Mouse (Mus musculus): ENCODE data around the gene Hist1h2af. TPM values are rescaled to one million over a fixed set of nuclear protein-coding genes. Genes with fewer than 3 reads are reported as not detected.
"Not testable (repeated sequence)": the region's sequence is repeated elsewhere in the genome, so short reads cannot be mapped to it uniquely, and the experiment has no call there.

Hist1h2af gene
- polyA plus RNA-seq, 1 experiment from 2014 or later, result 3.3 TPM

DNA sequence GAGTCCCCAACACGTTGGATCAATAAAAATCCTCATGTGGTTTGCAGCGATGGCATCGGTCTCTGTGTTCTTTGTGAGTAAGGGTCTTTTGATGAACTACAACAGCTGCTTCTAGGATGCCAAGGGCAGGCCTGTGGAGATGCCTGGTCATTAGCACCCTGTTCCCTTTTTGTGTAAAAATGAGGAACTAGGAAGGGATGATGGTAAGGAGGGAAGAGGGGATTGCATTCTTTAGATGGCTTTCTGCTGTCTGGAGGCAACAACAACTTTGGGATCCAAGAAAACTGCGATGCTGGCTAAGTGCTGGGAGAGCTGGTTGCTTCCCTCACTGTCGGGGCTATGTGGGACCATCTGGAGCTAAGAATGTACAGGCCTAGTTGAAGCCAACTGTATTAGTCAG is 4.5 kb downstream of the Hist1h2af start:
- Histone ChIP-seq H3K4me1 (replicated peaks; ENCODE audit: control insufficient read depth, insufficient read depth, low read length) (peaks cover 11% of the 10 kb centered on the region), H3K9me3 (ENCODE audit: control insufficient read depth, low read length) (no peaks in the 10 kb centered on the region), H3K4me2 (replicated peaks) (no peak overlapping the region), H3K36me3 (replicated peaks; ENCODE audit: control insufficient read depth, insufficient read depth) (no peaks in the 10 kb centered on the region), H3K9ac (no peak overlapping the region), H3K4me3 (replicated peaks; ENCODE audit: low read length) (no peak overlapping the region), H3K27ac (no peak overlapping the region), H3K27me3 (ENCODE audit: control insufficient read depth, insufficient read depth, low read length) (no peaks in the 10 kb centered on the region)
- WGBS, result 77% methylated on average over 5 of the region's 5 CpGs
- ATAC-seq (ENCODE audit: low FRiP score) (no peak), DNase-seq (ENCODE audit: low spot score) (no peak)

DNA sequence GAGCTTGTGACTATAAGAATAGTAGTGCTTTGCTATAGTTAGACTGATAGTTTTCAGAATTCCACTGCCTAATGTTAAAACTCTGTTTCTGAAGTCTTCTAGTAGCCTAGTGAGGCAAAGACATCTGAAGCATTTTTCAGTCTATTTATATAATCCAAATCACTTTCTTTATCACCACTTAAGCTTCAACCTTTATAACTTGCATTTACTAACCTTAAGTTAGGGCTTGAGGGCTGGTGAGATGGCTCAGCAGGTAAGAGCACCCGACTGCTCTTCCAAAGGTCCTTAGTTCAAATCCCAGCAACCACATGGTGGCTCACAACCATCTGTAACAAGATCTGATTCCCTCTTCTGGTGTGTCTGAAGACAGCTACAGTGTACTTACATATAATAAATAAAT is 6.1 kb downstream of the Hist1h2af start:
- not testable (repeated sequence) for H3K4me3 ChIP-seq (replicated peaks; ENCODE audit: low read length); H3K27me3 ChIP-seq (ENCODE audit: control insufficient read depth, insufficient read depth, low read length); H3K4me2 ChIP-seq (replicated peaks); H3K36me3 ChIP-seq (replicated peaks; ENCODE audit: control insufficient read depth, insufficient read depth); H3K9me3 ChIP-seq (ENCODE audit: control insufficient read depth, low read length); H3K4me1 ChIP-seq (replicated peaks; ENCODE audit: control insufficient read depth, insufficient read depth, low read length); ATAC-seq (ENCODE audit: low FRiP score); DNase-seq (ENCODE audit: low spot score); H3K9ac ChIP-seq; H3K27ac ChIP-seq
- WGBS, result 78% methylated on average over 1 of the region's 1 CpGs

DNA sequence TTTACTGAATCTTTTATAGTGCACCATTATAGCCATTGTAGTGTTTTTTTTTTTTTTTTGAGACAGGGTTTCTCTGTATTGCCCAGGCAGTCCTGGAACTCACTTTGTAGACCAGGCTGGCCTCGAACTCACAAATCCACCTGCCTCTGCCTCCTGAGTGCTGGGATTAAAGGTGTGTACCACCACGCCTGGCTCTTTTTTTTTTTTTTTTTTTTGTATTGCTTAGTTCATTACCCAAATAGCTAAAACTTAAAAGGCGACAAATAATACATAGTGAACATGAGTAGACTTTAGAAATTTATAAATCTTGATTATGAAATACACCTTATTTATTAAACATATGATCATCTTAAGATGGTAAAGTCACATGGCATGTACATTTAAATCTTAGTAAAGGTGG is 7.8 kb downstream of the Hist1h2af start:
- no peak overlapping the region for H3K27ac ChIP-seq
- ATAC-seq (ENCODE audit: low FRiP score) (no peak), DNase-seq (ENCODE audit: low spot score) (no peak)
- H3K36me3 ChIP-seq (replicated peaks; ENCODE audit: control insufficient read depth, insufficient read depth), result no peaks in the 10 kb centered on the region
- H3K27me3 ChIP-seq (ENCODE audit: control insufficient read depth, insufficient read depth, low read length), result no peaks in the 10 kb centered on the region
- no peak overlapping the region for H3K9ac ChIP-seq
- no peaks in the 10 kb centered on the region for H3K9me3 ChIP-seq (ENCODE audit: control insufficient read depth, low read length)
- 0 out of 2 replicates have a peak, but pooled peaks cover 6% of the 10 kb centered on the region for H3K4me1 ChIP-seq (replicated peaks; ENCODE audit: control insufficient read depth, insufficient read depth, low read length)
- H3K4me2 ChIP-seq (replicated peaks), result no peak overlapping the region
- H3K4me3 ChIP-seq (replicated peaks; ENCODE audit: low read length), result no peak overlapping the region
- 87% methylated on average over 3 of the region's 3 CpGs for WGBS

DNA sequence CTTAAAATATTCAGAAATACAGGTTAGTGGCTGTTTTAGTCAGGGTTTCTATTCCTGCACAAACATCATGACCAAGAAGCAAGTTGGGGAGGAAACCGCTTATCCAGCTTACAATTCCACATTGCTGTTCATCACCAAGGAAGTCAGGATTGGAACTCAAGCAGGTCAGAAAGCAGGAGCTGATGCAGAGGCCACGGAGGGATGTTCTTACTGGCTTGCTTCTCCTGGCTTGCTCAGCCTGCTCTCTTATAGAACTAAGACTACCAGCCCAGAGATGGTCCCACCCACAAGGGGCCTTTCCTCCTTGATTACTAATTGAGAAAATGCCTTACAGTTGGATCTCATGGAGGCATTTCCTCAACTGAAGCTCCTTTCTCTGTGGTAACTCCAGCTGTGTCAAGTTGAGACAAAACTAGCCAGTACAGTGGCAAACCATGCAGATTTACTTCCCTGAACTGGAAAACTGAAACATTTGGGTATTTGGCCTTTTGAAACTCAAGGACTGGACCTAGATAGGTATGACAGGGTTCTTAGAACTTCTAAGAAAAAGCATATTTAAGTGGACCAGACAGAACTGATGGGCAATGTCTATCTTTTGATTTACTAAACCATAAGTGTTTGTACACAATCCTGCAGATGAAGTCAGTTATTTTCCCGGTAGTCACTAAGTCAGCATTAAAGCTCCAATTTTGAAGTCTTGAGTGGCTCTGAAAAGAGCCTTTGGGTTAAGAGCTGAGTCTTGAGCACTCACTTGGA is 8.7 kb downstream of the Hist1h2af start:
- Histone ChIP-seq H3K9ac (peak overlapping the region; percentile 56), H3K4me3 (replicated peaks; ENCODE audit: low read length) (peak overlapping the region; percentile 44), H3K4me2 (replicated peaks) (peak overlapping the region; percentile 82)
- H3K27ac ChIP-seq; H3K27me3 ChIP-seq (ENCODE audit: control insufficient read depth, insufficient read depth, low read length); DNase-seq (ENCODE audit: low spot score); ATAC-seq (ENCODE audit: low FRiP score); H3K4me1 ChIP-seq (replicated peaks; ENCODE audit: control insufficient read depth, insufficient read depth, low read length); H3K9me3 ChIP-seq (ENCODE audit: control insufficient read depth, low read length); H3K36me3 ChIP-seq (replicated peaks; ENCODE audit: control insufficient read depth, insufficient read depth): not testable (repeated sequence)
- 6% methylated on average over 3 of the region's 3 CpGs for WGBS

DNA sequence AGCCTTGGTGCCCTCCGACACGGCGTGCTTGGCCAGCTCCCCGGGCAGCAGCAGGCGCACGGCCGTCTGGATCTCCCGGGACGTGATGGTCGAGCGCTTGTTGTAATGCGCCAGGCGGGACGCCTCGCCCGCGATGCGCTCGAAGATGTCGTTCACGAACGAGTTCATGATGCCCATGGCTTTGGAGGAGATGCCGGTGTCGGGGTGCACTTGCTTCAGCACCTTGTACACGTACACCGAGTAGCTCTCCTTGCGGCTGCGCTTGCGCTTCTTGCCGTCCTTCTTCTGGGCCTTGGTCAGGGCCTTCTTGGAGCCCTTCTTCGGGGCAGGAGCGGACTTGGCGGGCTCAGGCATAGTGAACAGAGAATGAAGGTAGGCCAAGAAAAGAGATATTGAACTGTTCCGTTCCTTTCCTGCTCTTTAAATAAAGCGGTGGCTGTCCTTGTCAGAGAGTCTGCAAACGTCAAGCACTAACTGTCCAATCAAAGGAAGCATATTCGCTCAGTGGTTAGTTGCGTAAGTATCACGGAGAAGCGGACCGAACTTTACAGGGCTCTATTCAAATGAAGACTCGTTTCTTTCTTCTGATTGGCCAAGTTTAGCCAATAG is 9.4 kb downstream of the Hist1h2af start, which contains the start of gene Hist1h2bh:
Gene Hist1h2bh, minus strand, starts transcription at position 394 of the 609 bp plus-strand sequence.
- WGBS, result under 1% methylated on average over 24 of the region's 42 CpGs
- not testable (repeated sequence) for H3K9me3 ChIP-seq (ENCODE audit: control insufficient read depth, low read length); H3K4me1 ChIP-seq (replicated peaks; ENCODE audit: control insufficient read depth, insufficient read depth, low read length); H3K27me3 ChIP-seq (ENCODE audit: control insufficient read depth, insufficient read depth, low read length); H3K36me3 ChIP-seq (replicated peaks; ENCODE audit: control insufficient read depth, insufficient read depth)
- DNase-seq (ENCODE audit: low spot score) (peak; percentile 79), ATAC-seq (ENCODE audit: low FRiP score) (peak; percentile 91)
- Histone ChIP-seq H3K27ac (peak within 1 kb of the TSS; percentile 86; the same call in 1 of the 2 replicates), H3K4me2 (replicated peaks) (peak within 1 kb of the TSS; percentile 82), H3K9ac (peak within 1 kb of the TSS; percentile 56), H3K4me3 (replicated peaks; ENCODE audit: low read length) (peak within 1 kb of the TSS; percentile 44)

DNA sequence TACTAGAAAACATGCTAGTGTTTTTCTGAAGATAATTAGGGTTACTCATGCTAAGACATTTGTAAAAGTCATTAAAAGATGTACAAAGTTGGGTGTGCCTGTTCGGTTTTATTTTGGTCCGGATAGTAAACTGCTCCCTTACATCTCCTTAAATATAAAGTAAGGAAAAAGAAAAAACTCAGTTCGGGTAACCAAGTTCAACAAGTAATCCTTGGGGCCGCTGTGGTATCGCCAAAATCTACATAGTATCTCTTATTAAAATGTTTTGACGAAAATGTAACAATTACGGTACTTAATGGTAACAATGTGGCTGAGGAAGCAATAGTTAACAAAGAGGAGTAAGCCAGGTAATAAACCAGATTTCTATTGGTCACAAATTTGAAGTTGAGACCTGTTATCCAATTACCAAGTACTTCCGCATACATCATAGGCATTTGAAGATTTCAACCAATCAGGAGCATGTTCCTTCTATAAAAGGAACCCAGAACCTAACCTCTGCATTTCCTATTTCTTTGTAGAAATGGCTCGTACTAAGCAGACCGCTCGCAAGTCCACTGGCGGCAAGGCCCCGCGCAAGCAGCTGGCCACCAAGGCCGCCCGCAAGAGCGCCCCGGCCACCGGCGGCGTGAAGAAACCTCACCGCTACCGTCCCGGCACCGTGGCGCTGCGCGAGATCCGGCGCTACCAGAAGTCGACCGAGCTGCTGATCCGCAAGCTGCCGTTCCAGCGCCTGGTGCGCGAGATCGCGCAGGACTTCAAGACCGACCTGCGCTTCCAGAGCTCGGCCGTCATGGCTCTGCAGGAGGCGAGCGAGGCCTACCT is 10.5 kb downstream of the Hist1h2af start, which contains the start of gene Hist1h3f:
Gene Hist1h3f, plus strand, starts transcription at position 88 of the 822 bp plus-strand sequence.
- under 1% methylated on average over 22 of the region's 45 CpGs for WGBS
- peak; percentile 98 for DNase-seq (ENCODE audit: low spot score)
- ATAC-seq (ENCODE audit: low FRiP score), result peak; percentile 95

DNA sequence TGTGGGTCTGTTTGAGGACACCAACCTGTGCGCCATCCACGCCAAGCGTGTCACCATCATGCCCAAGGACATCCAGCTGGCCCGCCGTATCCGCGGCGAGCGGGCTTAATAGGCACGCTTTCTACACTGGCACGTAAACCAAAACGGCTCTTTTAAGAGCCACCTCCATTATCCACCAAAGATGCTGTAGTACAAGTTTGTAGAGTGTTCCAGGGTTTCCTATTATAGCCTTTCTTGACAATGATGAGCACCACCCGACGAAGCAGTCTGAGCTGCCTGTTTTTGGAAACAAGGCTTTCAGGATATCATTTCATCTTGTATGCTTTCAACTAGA is 11.0 kb downstream of the Hist1h2af start:
- H3K9me3 ChIP-seq (ENCODE audit: control insufficient read depth, low read length); H3K4me1 ChIP-seq (replicated peaks; ENCODE audit: control insufficient read depth, insufficient read depth, low read length); H3K36me3 ChIP-seq (replicated peaks; ENCODE audit: control insufficient read depth, insufficient read depth); H3K27me3 ChIP-seq (ENCODE audit: control insufficient read depth, insufficient read depth, low read length); DNase-seq (ENCODE audit: low spot score); ATAC-seq (ENCODE audit: low FRiP score): not testable (repeated sequence)
- Histone ChIP-seq H3K27ac (peak overlapping the region; percentile 86), H3K4me3 (replicated peaks; ENCODE audit: low read length) (peak overlapping the region; percentile 44), H3K4me2 (replicated peaks) (peak overlapping the region; percentile 82), H3K9ac (peak overlapping the region; percentile 63)
- under 1% methylated on average over 14 of the region's 14 CpGs for WGBS

More for the DNA sequence above, 10.5 kb downstream of the Hist1h2af start, which contains the start of gene Hist1h3f:
- H3K4me3 ChIP-seq (replicated peaks; ENCODE audit: low read length), result peak within 1 kb of the TSS; percentile 44
- no peaks in the 10 kb centered on the region for H3K36me3 ChIP-seq (replicated peaks; ENCODE audit: control insufficient read depth, insufficient read depth)
- H3K4me1 ChIP-seq (replicated peaks; ENCODE audit: control insufficient read depth, insufficient read depth, low read length), result 0 out of 2 replicates have a peak, but pooled peaks cover 6% of the 10 kb centered on the region
- no peaks in the 10 kb centered on the region for H3K9me3 ChIP-seq (ENCODE audit: control insufficient read depth, low read length)
- H3K27ac ChIP-seq, result peak within 1 kb of the TSS; percentile 86
- peak within 1 kb of the TSS; percentile 63 for H3K9ac ChIP-seq
- H3K4me2 ChIP-seq (replicated peaks), result peak within 1 kb of the TSS; percentile 82
- no peaks in the 10 kb centered on the region for H3K27me3 ChIP-seq (ENCODE audit: control insufficient read depth, insufficient read depth, low read length)

DNA sequence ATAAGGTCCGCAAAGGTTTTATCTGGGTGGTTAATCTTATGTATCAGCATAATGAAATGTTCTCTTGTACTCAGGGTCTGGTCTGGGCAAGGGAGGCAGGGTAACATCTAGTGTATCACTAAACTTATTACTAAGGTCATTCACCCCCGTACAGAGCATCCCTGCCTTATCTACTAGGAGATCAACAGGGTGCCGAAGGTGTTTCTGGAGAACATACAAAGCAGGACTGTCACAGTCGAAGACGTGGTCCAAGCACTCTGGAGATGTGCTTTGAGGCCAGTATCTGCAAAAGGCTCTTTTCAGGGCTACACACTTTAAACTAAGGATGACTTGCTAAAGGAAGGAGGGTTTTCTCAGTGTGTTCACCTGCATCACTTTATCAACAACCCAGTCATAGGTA is 13.0 kb downstream of the Hist1h2af start:
- DNase-seq (ENCODE audit: low spot score), result no peak
- H3K4me2 ChIP-seq (replicated peaks), result no peak overlapping the region
- no peak overlapping the region for H3K9ac ChIP-seq
- no peak overlapping the region for H3K27ac ChIP-seq
- H3K36me3 ChIP-seq (replicated peaks; ENCODE audit: control insufficient read depth, insufficient read depth), result no peaks in the 10 kb centered on the region
- no peaks in the 10 kb centered on the region for H3K9me3 ChIP-seq (ENCODE audit: control insufficient read depth, low read length)
- H3K27me3 ChIP-seq (ENCODE audit: control insufficient read depth, insufficient read depth, low read length), result no peaks in the 10 kb centered on the region
- H3K4me1 ChIP-seq (replicated peaks; ENCODE audit: control insufficient read depth, insufficient read depth, low read length), result peaks cover 13% of the 10 kb centered on the region
- H3K4me3 ChIP-seq (replicated peaks; ENCODE audit: low read length), result no peak overlapping the region
- no peak for ATAC-seq (ENCODE audit: low FRiP score)
- WGBS, result 83% methylated on average over 5 of the region's 5 CpGs

DNA sequence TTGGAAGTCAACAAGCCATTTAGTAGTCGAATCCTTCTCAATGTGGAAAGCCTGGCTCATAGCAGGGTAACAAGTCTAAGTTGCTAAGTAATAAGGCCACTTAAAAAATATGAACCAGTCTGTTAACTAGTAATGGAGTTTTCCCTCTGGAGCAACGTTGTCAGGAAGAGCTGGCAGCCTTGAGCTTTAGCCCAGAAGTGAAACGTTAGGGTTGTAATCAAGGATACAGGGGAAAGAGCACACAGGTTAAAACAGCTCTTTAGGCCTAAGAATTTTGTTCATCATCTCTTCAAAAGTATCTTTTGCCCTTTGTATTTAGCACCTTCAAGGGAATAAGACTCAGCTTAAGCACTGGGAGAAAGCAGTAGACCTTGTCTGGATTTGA is 17.0 kb downstream of the Hist1h2af start:
- no peak for ATAC-seq (ENCODE audit: low FRiP score)
- no peaks in the 10 kb centered on the region for H3K36me3 ChIP-seq (replicated peaks; ENCODE audit: control insufficient read depth, insufficient read depth)
- peak overlapping the region; percentile 62 for H3K9ac ChIP-seq
- no peaks in the 10 kb centered on the region for H3K27me3 ChIP-seq (ENCODE audit: control insufficient read depth, insufficient read depth, low read length)
- H3K9me3 ChIP-seq (ENCODE audit: control insufficient read depth, low read length), result no peaks in the 10 kb centered on the region
- peaks cover 22% of the 10 kb centered on the region for H3K4me1 ChIP-seq (replicated peaks; ENCODE audit: control insufficient read depth, insufficient read depth, low read length)
- 6% methylated on average over 3 of the region's 3 CpGs for WGBS
- no peak for DNase-seq (ENCODE audit: low spot score)
- H3K4me3 ChIP-seq (replicated peaks; ENCODE audit: low read length), result peak overlapping the region; percentile 40
- H3K27ac ChIP-seq, result peak overlapping the region; percentile 89
- peak overlapping the region; percentile 65 for H3K4me2 ChIP-seq (replicated peaks)

Measured in hindbrain, embryonic 14.5 days (tissue).